Mouse (Mus musculus): ENCODE measurements around the gene Cfap161.

DNA sequence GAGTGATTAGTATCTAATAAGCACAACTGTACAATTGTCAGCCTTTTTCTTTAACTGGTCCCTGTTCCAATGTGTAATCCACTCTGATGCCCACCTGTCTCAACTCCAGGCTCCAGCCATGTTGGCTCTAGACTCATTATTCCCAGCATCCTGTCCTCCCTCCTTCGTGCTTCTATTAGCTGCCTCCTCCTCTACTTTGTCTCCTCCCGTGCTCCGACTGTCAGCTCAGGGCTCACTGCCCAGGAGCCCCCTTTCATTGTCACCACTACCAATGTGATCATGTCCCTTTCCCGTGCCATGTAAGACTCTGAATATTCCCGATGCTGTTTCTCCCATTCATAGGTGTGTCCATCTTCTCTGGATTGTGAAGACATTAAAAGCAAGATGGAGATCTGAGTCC is 32.3 kb downstream of the Cfap161 start:
- TF ChIP-seq EP300 (IDR thresholded peaks at IDR 0.05; ENCODE audit: low read depth) (no peak), CTCF (IDR thresholded peaks at IDR 0.05; ENCODE audit: low read depth) (no peak)

Measured in heart, postnatal 0 days (tissue).